Mouse (Mus musculus) kidney, postnatal 10 days (tissue): Measurements from ENCODE around the gene Pnkd.
"Not testable (repeated sequence)": the region's sequence is repeated elsewhere in the genome, so short reads cannot be mapped to it uniquely, and the experiment has no call there.

Source experiments
- DNase-seq: peaks from one replicate; pipeline ENCODE4 v3.0.0; 2021; ENCODE audit warnings: mixed read lengths

Pnkd gene

DNA sequence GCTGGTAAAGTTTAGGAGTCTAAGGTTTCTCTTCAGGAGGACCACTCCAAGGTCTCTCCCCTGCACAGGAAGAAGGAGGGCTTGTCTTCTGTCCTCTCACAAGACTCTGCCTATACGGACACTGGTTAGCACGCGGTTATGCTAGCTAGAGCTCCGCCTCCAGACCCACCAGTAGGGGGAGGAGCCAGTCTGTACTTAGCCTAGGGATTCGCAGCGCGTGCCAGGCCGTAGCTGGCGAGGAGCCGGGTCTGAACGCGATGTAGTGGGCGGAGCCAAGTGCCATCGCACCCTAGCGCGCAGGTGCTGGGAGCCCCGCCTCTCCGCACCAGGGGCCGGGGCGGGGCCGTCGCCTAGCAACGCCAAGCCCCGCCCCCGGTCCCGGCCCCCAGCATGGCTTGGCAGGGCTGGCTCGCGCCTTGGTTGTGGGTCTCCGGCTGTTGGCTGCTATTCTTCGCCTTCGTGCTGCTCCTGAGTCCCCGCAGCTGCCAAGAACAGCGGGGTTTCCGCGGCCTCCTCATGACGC lies 47.6 kb downstream of the Pnkd start:
- DNase-seq: peak; percentile 98

- DNase-seq: no peak
These were observed 48.2 kb downstream of the Pnkd start for GRCm38 (mm10) chr1:74332930-74333329.

GRCm38 (mm10) chr1:74334607-74335006 lies 49.9 kb downstream of the Pnkd start:
- DNase-seq: no peak

GRCm38 (mm10) chr1:74335033-74335432 lies 50.3 kb downstream of the Pnkd start:
- no peak for DNase-seq

GRCm38 (mm10) chr1:74335436-74336170 lies 50.9 kb downstream of the Pnkd start:
- DNase-seq: no peak

DNA sequence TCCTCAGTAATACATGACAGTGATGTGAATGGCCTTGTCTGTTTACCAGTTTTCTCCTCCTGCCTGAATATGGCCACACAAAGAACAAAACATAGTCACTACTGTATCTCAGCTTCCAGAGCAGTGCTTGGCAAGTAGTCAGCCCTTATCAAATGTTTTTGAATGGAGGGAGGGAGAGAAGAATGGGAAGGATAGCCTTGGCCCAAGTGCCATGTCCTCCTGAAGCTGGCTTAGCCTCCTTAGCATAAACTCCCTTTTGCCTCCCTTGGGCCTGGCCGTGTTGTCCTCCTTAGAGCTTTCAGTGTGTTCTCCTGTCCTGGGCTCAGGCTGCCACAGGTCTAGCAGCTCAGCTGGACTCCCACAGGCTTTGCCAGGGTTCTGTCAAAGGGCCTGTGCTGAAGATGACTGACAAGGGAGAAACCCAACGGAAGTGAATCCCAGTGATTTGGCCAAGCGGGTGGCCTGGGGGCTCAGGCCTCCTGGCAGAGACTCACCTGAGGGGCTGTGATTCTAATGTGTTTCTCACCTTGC lies 52.6 kb downstream of the Pnkd start:
- DNase-seq: no peak

- no peak for DNase-seq
These were observed 53.3 kb downstream of the Pnkd start for GRCm38 (mm10) chr1:74338013-74338412.

DNA sequence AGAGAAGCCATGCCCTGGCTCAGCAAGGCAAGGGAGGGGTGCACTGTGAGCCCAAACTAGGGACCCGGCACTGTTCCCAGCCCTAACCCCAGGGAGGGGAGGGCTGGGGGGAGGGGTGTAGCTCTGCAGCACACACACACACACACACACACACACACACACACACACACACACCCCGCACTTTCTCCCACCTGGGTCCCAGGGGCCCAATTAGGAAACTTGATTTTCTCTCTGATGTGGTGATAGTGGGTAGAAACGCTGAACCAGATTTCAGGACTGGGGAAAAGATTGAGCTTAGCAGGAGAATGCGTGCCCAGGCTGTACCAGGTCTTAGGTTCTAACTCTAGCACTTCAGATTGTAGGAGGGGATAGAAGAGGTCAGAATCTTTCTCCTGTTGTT lies 53.9 kb downstream of the Pnkd start:
- no peak for DNase-seq

GRCm38 (mm10) chr1:74339917-74340316 lies 55.2 kb downstream of the Pnkd start:
- DNase-seq: no peak

DNA sequence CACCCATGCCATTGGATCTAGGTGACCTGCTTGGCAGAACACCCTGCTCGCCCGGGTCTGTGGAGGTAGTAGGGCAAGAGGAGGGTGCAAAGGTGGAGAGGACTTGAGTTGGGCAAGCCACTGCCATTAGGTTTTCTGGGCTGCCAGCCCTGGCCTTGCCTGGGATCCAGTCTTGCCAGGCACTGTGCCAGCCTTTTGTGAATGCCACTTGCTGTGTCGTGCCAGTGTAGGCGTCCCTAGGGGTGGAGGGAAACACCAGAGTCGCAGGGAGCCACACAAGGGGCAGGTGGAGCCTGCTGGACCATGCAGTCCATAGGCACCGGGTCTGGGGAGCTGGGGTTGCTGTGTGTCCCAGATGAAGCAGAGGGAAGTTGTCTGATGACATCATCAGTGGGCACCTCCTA lies 55.6 kb downstream of the Pnkd start:
- peak; percentile 59 for DNase-seq

DNA sequence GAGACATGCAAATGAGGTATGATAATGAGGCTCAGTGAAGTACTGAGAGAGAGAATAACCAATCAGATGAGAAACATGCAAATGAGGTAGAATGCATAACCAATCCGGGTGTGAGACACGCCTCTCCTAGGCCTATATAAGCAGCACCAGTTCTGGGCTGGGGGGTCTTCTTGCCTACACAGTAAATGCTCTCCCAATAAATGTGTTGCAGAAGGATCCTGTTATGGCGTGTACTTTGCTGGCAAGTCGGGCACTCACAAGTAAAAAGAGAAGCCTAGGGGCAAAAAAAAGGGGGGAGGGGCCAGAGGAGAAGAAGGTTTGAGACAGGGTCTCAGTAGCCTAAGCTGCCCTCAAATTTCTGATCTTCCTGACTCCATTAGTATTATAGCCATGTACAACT lies 56.3 kb downstream of the Pnkd start:
- DNase-seq: not testable (repeated sequence)

DNA sequence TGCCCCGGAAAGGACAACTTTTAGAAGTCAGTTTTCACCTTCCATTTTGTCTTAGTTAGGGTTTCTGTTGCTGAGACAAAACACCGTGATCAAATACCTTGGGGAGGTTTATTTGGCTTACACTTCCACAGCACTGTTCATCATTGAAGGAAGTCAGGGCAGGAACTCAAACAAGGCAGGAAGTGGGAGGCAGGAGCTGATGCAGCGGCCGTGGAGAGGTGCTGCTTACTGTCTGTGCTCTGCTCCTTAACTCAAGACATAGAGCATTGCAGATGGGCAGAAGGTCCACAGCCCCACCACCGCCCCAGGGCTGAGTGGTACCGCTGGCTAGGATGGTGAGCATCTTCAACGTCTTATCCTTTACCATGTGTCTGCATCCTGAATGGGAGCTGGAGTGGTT lies 57.2 kb downstream of the Pnkd start:
- DNase-seq: no peak

GRCm38 (mm10) chr1:74342308-74342707 lies 57.6 kb downstream of the Pnkd start:
- DNase-seq: no peak

DNA sequence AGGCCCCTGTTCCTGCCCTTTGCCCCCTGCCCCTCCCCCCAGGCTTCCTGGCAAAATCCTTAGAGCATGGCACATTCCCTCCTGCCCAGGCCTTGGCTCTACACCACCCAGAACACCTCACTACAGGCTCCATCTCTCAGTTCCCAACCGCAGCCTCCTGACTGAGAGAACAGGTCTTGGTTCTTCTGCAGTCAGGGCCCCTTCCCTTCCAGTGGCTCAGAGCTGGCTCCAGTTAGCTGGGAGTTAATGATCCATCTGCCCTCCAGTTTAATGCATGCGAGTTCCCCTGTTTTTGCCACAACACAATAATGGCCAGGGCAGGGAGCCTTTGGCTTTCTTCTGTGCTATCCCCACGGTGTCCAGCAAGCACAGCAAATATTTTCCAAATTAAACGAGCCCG lies 58.4 kb downstream of the Pnkd start:
- peak; percentile 55 for DNase-seq

- no peak for DNase-seq
These were observed 59.6 kb downstream of the Pnkd start for GRCm38 (mm10) chr1:74344163-74344916.

- no peak for DNase-seq
These were observed 66.5 kb downstream of the Pnkd start for GRCm38 (mm10) chr1:74351185-74351769.

- no peak for DNase-seq
These were observed 67.9 kb downstream of the Pnkd start for GRCm38 (mm10) chr1:74352532-74353096.

DNA sequence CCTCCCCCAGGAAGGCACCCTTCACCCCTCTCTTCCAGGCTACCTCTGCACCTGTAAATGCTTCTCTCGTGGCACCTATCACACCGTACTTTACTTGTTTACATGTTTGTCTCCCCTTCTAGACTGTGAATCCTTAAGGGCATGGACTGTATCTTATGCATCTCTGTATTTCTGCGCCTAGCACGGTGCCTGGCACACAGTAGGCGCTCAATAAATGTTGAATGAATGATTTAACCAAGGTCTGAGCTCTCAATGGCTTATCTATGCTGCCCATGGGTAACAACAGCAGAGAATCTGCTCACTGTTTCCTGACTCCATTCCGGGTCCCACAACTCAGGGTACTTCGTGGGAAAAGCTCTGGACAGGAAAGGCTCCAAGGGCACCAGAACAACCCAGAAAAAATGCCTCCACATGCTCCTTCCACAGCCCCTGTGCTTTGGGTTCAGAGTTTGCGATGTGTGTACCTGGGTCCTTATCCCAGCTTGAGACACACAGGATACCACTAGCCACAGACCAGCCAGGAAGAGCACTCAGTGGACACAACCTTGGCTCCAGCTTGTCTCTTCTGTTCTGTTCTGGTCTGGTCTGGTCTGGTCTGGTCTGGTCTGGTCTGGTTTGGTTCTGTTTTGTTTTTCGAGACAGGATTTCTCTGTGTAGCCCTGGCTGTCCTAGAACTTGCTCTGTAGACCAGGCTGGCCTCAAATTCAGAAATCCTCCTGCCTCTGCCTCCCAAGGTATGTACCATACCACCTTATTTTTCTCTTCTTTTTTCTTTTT lies 68.9 kb downstream of the Pnkd start:
- DNase-seq: no peak

DNA sequence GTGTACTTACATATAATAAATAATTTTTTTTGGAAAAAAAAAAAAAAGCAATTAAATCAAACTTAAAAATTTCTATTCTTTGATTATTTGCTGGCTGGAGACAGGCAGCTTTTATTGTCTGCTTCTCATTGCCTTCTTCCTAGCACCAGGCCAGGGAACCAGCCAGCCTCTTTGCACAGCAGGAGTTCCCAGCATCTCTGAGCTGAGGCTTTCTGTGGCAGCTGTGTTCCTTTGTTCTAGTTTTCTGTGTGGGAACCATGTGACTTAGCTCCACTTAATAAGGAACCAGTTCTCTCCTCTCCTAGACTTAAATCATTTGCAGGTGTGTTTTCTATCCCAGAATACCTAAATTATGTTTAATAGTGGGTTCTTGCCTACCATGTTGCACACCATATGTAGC lies 72.8 kb downstream of the Pnkd start:
- DNase-seq: no peak

GRCm38 (mm10) chr1:74359952-74360517 lies 75.3 kb downstream of the Pnkd start:
- no peak for DNase-seq

DNA sequence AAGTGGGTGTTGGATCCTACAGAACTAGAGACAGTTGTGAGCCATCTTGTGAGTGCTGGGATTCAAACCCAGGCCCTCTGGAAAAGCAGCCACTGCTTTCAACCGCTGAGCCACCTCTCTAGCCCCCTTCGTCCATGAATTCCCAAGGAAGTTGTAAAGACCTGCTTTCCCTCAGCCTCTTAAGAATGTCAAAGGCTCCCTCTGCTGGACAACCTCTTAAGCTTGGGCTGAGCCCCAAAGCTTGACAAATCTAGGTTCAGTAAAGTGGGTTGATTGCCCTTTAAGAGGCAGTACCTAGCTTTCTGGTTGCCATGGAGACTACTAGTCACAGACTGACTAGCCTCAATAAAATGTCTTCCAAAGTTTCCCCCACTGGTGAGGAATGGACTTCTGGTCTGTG lies 77.1 kb downstream of the Pnkd start, which contains the start of gene Catip:
Catip (plus strand) TSS at position 297 of the 400 bp plus-strand sequence.
- peak; percentile 86 for DNase-seq
